20 mouse cellular contexts compared by ENCODE assay signal in genomic region chr7:143253126-143253871, GRCm38 (mm10).
A peak's percentile ranks its signal among the peaks of the same experiment; 100 is the strongest.
DNase-seq lines count a peak whose midpoint lies in the region; ATAC-seq lines count a peak whose summit lies in the region.
"Had no signal": no experiment of that assay in that cellular context is flagged by ENCODE, and none has a peak within 500 bp of the region (broad histone marks: within the 10 kb centered on the region; RNA-seq: fewer than 3 reads in every experiment).

No protein-coding gene starts in this region.

- peaks cover 7% of the 10 kb centered on the region; the same call in 1 of the 2 replicates for H3K4me1 ChIP-seq in heart, embryonic 10.5 days
- H3K4me1 ChIP-seq in embryonic facial prominence, embryonic 12.5 days: 0 out of 2 replicates have a peak, but pooled peaks cover 12% of the 10 kb centered on the region
- H3K4me1 ChIP-seq in limb, embryonic 10.5 days: peaks cover 9% of the 10 kb centered on the region
- H3K4me1 ChIP-seq: forebrain, embryonic 15.5 days; neural tube, embryonic 15.5 days had no signal

- H3K4me2 ChIP-seq in embryonic facial prominence, embryonic 12.5 days (replicated peaks): no peak overlapping the region
- H3K4me2 ChIP-seq: forebrain, embryonic 15.5 days; neural tube, embryonic 15.5 days had no signal

- no peaks in the 10 kb centered on the region for H3K27me3 ChIP-seq in heart, embryonic 10.5 days (ENCODE audit: insufficient read depth, poor library complexity, severe bottlenecking)
- H3K27me3 ChIP-seq in embryonic facial prominence, embryonic 12.5 days: no peaks in the 10 kb centered on the region
- no peaks in the 10 kb centered on the region for H3K27me3 ChIP-seq in limb, embryonic 10.5 days (ENCODE audit: low read depth, poor library complexity, severe bottlenecking)
- H3K27me3 ChIP-seq: CH12.LX; forebrain, embryonic 15.5 days; neural tube, embryonic 15.5 days had no signal

- H3K36me3 ChIP-seq in heart, embryonic 10.5 days: peaks cover 54% of the 10 kb centered on the region
- peaks cover 30% of the 10 kb centered on the region for H3K36me3 ChIP-seq in embryonic facial prominence, embryonic 12.5 days
- H3K36me3 ChIP-seq in limb, embryonic 10.5 days: peaks cover 73% of the 10 kb centered on the region

- 81% methylated on average over 6 of the region's 6 CpGs for WGBS in heart, embryonic 10.5 days
- 64% methylated on average over 6 of the region's 6 CpGs for WGBS in embryonic facial prominence, embryonic 12.5 days
- 90% methylated on average over 6 of the region's 6 CpGs for WGBS in limb, embryonic 10.5 days

- intact Hi-C loops in left cerebral cortex, postnatal 36 days (cut with DNase I): no loop called here

- ATAC-seq in embryonic facial prominence, embryonic 12.5 days (ENCODE audit: insufficient number of reproducible peaks, insufficient read depth, low FRiP score, low TSS enrichment): no peak; the same call in 1 of the 2 replicates
- ATAC-seq in frontal cortex, adult (ENCODE audit: low TSS enrichment): no peak
- ATAC-seq: forebrain, embryonic 15.5 days; hindbrain, postnatal 0 days; intestine, embryonic 16.5 days had no signal

- no peak overlapping the region for H3K9ac ChIP-seq in embryonic facial prominence, embryonic 12.5 days
- H3K9ac ChIP-seq: forebrain, embryonic 15.5 days; liver, embryonic 14.5 days; neural tube, embryonic 15.5 days had no signal

- no peak overlapping the region for H3K4me3 ChIP-seq in heart, embryonic 10.5 days
- no peak overlapping the region for H3K4me3 ChIP-seq in embryonic facial prominence, embryonic 12.5 days
- no peak overlapping the region for H3K4me3 ChIP-seq in limb, embryonic 10.5 days
- H3K4me3 ChIP-seq: forebrain, embryonic 15.5 days; layer of hippocampus, adult 2 months; neural tube, embryonic 15.5 days had no signal

- peak overlapping the region; percentile 29; the same call in 1 of the 2 replicates for H3K27ac ChIP-seq in heart, embryonic 10.5 days
- H3K27ac ChIP-seq in embryonic facial prominence, embryonic 12.5 days: peak overlapping the region; percentile 36; the same call in 1 of the 2 replicates
- H3K27ac ChIP-seq in limb, embryonic 10.5 days: peak overlapping the region; percentile 30; the same call in 1 of the 2 replicates
- H3K27ac ChIP-seq: forebrain, embryonic 15.5 days; hindbrain, postnatal 0 days; layer of hippocampus, adult 2 months; liver, embryonic 14.5 days; neural tube, embryonic 15.5 days had no signal

- no peak for DNase-seq in heart, embryonic 10.5 days (ENCODE audit: low spot score)
- no peak for DNase-seq in heart, postnatal 4 days
- DNase-seq in limb, embryonic 10.5 days (ENCODE audit: low spot score): no peak
- DNase-seq in mesoderm, embryonic 11.5 days (ENCODE audit: low read depth, low spot score): peak; percentile 23
- DNase-seq in left cerebral cortex, postnatal 36 days (ENCODE audit: low spot score in 2 of 2): no peak
- DNase-seq: adrenal gland, adult 2 months; cerebellum, adult 11-12 months; cerebellum, postnatal 10 days; gastrocnemius, postnatal 36 days; kidney, postnatal 25 days; lung, postnatal 4 days had no signal

- peaks cover 5% of the 10 kb centered on the region for H3K9me3 ChIP-seq in heart, embryonic 10.5 days
- H3K9me3 ChIP-seq in embryonic facial prominence, embryonic 12.5 days: peaks cover 17% of the 10 kb centered on the region
- peaks cover 2% of the 10 kb centered on the region; the same call in 1 of the 2 replicates for H3K9me3 ChIP-seq in limb, embryonic 10.5 days (replicated peaks)
